26 mouse cellular contexts compared by ENCODE assay signal in genomic region chr3:4593977-4594523, GRCm38 (mm10).
DNase-seq lines count a peak whose midpoint lies in the region; ATAC-seq lines count a peak whose summit lies in the region.
"Had no signal": no experiment of that assay in that cellular context is flagged by ENCODE, and none has a peak within 500 bp of the region (broad histone marks: within the 10 kb centered on the region; RNA-seq: fewer than 3 reads in every experiment).

No protein-coding gene starts in this region.

- no peak overlapping the region for H3K4me3 ChIP-seq in forebrain, embryonic 12.5 days (replicated peaks)
- no peak overlapping the region for H3K4me3 ChIP-seq in forebrain, embryonic 10.5 days
- no peak overlapping the region for H3K4me3 ChIP-seq in forebrain, embryonic 15.5 days
- H3K4me3 ChIP-seq: embryonic facial prominence, embryonic 15.5 days; heart, adult 2 months; heart, embryonic 10.5 days; heart, embryonic 13.5 days; hindbrain, embryonic 13.5 days had no signal

- no peak overlapping the region for H3K9ac ChIP-seq in forebrain, embryonic 12.5 days
- H3K9ac ChIP-seq in forebrain, embryonic 15.5 days (replicated peaks), result no peak overlapping the region
- H3K9ac ChIP-seq: embryonic facial prominence, embryonic 15.5 days; heart, embryonic 13.5 days; hindbrain, embryonic 13.5 days had no signal

- no peaks in the 10 kb centered on the region for H3K4me1 ChIP-seq in forebrain, embryonic 12.5 days
- no peaks in the 10 kb centered on the region for H3K4me1 ChIP-seq in forebrain, embryonic 10.5 days
- 0 out of 2 replicates have a peak, but pooled peaks cover 3% of the 10 kb centered on the region for H3K4me1 ChIP-seq in forebrain, embryonic 15.5 days
- H3K4me1 ChIP-seq: embryonic facial prominence, embryonic 15.5 days; heart, embryonic 10.5 days; heart, embryonic 13.5 days; hindbrain, embryonic 13.5 days had no signal

- H3K27me3 ChIP-seq in forebrain, embryonic 12.5 days, result no peaks in the 10 kb centered on the region
- H3K27me3 ChIP-seq in forebrain, embryonic 10.5 days (ENCODE audit: poor library complexity, severe bottlenecking), result no peaks in the 10 kb centered on the region
- no peaks in the 10 kb centered on the region for H3K27me3 ChIP-seq in forebrain, embryonic 15.5 days
- H3K27me3 ChIP-seq: embryonic facial prominence, embryonic 15.5 days; heart, embryonic 13.5 days; hindbrain, embryonic 13.5 days had no signal

- intact Hi-C loops in heart, postnatal 25 days (cut with DNase I), result no loop called here

- H3K27ac ChIP-seq in forebrain, embryonic 12.5 days, result no peak overlapping the region
- H3K27ac ChIP-seq in forebrain, embryonic 10.5 days, result no peak overlapping the region
- H3K27ac ChIP-seq in forebrain, embryonic 15.5 days (replicated peaks), result no peak overlapping the region
- H3K27ac ChIP-seq: embryonic facial prominence, embryonic 15.5 days; heart, adult 2 months; heart, embryonic 10.5 days; heart, embryonic 13.5 days; hindbrain, embryonic 13.5 days had no signal

- H3K4me2 ChIP-seq in forebrain, embryonic 12.5 days, result no peak overlapping the region
- no peak overlapping the region for H3K4me2 ChIP-seq in forebrain, embryonic 15.5 days (replicated peaks)
- H3K4me2 ChIP-seq: embryonic facial prominence, embryonic 15.5 days; heart, embryonic 13.5 days; hindbrain, embryonic 13.5 days had no signal

- H3K36me3 ChIP-seq in forebrain, embryonic 12.5 days (replicated peaks), result no peaks in the 10 kb centered on the region
- no peaks in the 10 kb centered on the region for H3K36me3 ChIP-seq in forebrain, embryonic 10.5 days (replicated peaks)
- H3K36me3 ChIP-seq in forebrain, embryonic 15.5 days, result no peaks in the 10 kb centered on the region
- H3K36me3 ChIP-seq: embryonic facial prominence, embryonic 15.5 days; heart, embryonic 10.5 days; heart, embryonic 13.5 days; hindbrain, embryonic 13.5 days had no signal

- DNase-seq in forebrain, embryonic 10.5 days (ENCODE audit: extremely low spot score, low spot score), result no peak
- DNase-seq in retina, postnatal 1 day, result peak; percentile 60
- DNase-seq in retina, embryonic 14.5 days (ENCODE audit: low spot score), result no peak
- DNase-seq in heart, postnatal 25 days (ENCODE audit: low spot score), result no peak
- DNase-seq: adrenal gland, adult 2 months; adrenal gland, postnatal 14 days; cerebellum, adult 11-12 months; cerebellum, adult 8-10 months; cerebellum, postnatal 10 days; cerebellum, postnatal 36 days; embryo, embryonic 11 days; gastrocnemius, postnatal 10 days; gastrocnemius, postnatal 36 days; heart, adult 2 months; heart, postnatal 14 days; kidney, adult 18-20 months had no signal

- peak; percentile 75 for ATAC-seq in forebrain, embryonic 12.5 days (ENCODE audit: low FRiP score)
- ATAC-seq in forebrain, embryonic 15.5 days (replicated peaks), result peak; percentile 41; the same call in 1 of the 2 replicates
- ATAC-seq: CD4-positive, CD25-positive, alpha-beta regulatory T cell, adult 4 months; hindbrain, embryonic 16.5 days; inflammation-experienced regulatory T-cells, adult 6 months; intestine, embryonic 16.5 days had no signal

- H3K9me3 ChIP-seq in forebrain, embryonic 12.5 days, result no peaks in the 10 kb centered on the region
- H3K9me3 ChIP-seq in forebrain, embryonic 10.5 days, result no peaks in the 10 kb centered on the region
- H3K9me3 ChIP-seq in forebrain, embryonic 15.5 days, result no peaks in the 10 kb centered on the region
- H3K9me3 ChIP-seq: embryonic facial prominence, embryonic 15.5 days; heart, embryonic 10.5 days; heart, embryonic 13.5 days; hindbrain, embryonic 13.5 days had no signal
